ENCODE assay signal across 9 mouse cellular contexts in the genomic region with DNA sequence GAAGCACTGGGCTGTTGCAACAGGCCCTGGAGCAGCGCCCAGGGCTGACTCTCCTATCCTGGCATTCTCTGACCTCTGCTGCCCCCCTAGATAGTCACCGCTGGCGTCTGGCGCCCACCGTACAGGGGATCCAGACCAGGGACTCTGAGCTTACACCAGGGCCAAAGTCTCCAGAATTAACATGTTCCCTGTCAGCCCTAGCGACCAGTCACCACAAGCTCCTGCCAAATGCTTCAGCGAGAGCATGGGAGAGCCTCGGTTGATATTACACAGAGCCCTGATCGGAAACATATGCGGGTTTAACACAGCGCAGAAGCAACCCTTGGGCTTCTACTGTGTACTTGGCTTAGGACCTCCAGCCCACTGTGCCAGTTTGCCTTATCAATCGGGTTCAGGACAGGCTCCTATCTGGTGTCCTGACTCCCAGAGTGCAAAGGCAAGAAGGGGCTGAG.
DNase-seq lines count a peak whose midpoint lies in the region; ATAC-seq and TF ChIP-seq lines count a peak whose summit lies in the region.
"Had no signal": no experiment of that assay in that cellular context is flagged by ENCODE, and none has a peak within 500 bp of the region (broad histone marks: within the 10 kb centered on the region; RNA-seq: fewer than 3 reads in every experiment).

No protein-coding gene starts in this region.

- peak; percentile 69; the same call in 1 of the 2 replicates for ATAC-seq in heart, postnatal 0 days (ENCODE audit: insufficient read depth, low read depth)
- ATAC-seq in liver, postnatal 0 days = peak; percentile 64

- WGBS in embryonic facial prominence, embryonic 10.5 days = 70% methylated on average over 12 of the region's 12 CpGs
- WGBS in heart, postnatal 0 days = 23% methylated on average over 12 of the region's 12 CpGs
- WGBS in liver, postnatal 0 days (ENCODE audit: insufficient replicate concordance) = 58% methylated on average over 12 of the region's 12 CpGs

- H3K27ac ChIP-seq in embryonic facial prominence, embryonic 10.5 days (replicated peaks) = 0 out of 2 replicates have a peak overlapping the region, but pooled peaks have one; percentile 11
- H3K27ac ChIP-seq in heart, postnatal 0 days (ENCODE audit: low read depth) = peak overlapping the region; percentile 36
- H3K27ac ChIP-seq in liver, postnatal 0 days (ENCODE audit: low read depth) = no peak overlapping the region
- H3K27ac ChIP-seq: neural tube, embryonic 13.5 days had no signal

- peaks cover 16% of the 10 kb centered on the region for H3K4me1 ChIP-seq in embryonic facial prominence, embryonic 10.5 days
- H3K4me1 ChIP-seq in heart, postnatal 0 days (ENCODE audit: control insufficient read depth, insufficient read depth) = no peaks in the 10 kb centered on the region; the same call in 1 of the 2 replicates
- H3K4me1 ChIP-seq in liver, postnatal 0 days (ENCODE audit: insufficient read depth) = peaks cover 18% of the 10 kb centered on the region

- H3K9ac ChIP-seq in heart, postnatal 0 days (replicated peaks; ENCODE audit: low read depth, low read length) = no peak overlapping the region
- no peak overlapping the region for H3K9ac ChIP-seq in liver, postnatal 0 days (replicated peaks)
- H3K9ac ChIP-seq: neural tube, embryonic 13.5 days had no signal

- H3K27me3 ChIP-seq in embryonic facial prominence, embryonic 10.5 days (replicated peaks; ENCODE audit: low read depth, poor library complexity, severe bottlenecking) = no peaks in the 10 kb centered on the region
- H3K27me3 ChIP-seq in heart, postnatal 0 days (ENCODE audit: control insufficient read depth, insufficient read depth, low read length) = no peaks in the 10 kb centered on the region
- H3K27me3 ChIP-seq in liver, postnatal 0 days (ENCODE audit: insufficient read depth, low read length) = no peaks in the 10 kb centered on the region
- H3K27me3 ChIP-seq: neural tube, embryonic 13.5 days had no signal

- H3K4me2 ChIP-seq in heart, postnatal 0 days (ENCODE audit: low read depth, low read length) = no peak overlapping the region
- H3K4me2 ChIP-seq in liver, postnatal 0 days (ENCODE audit: low read depth, low read length) = no peak overlapping the region
- H3K4me2 ChIP-seq: neural tube, embryonic 13.5 days had no signal

- H3K36me3 ChIP-seq in embryonic facial prominence, embryonic 10.5 days (replicated peaks) = peaks cover 10% of the 10 kb centered on the region
- no peaks in the 10 kb centered on the region for H3K36me3 ChIP-seq in heart, postnatal 0 days (replicated peaks; ENCODE audit: control insufficient read depth, insufficient read depth, low read length)
- no peaks in the 10 kb centered on the region for H3K36me3 ChIP-seq in liver, postnatal 0 days (replicated peaks; ENCODE audit: insufficient read depth, low read length)

- TF ChIP-seq CTCF in heart, postnatal 0 days (IDR thresholded peaks at IDR 0.05; ENCODE audit: low read depth) = no peak
- no peak for TF ChIP-seq CTCF in liver, postnatal 0 days (IDR thresholded peaks at IDR 0.05; ENCODE audit: low read depth)

- no peak for TF ChIP-seq EP300 in heart, postnatal 0 days (IDR thresholded peaks at IDR 0.05; ENCODE audit: low read depth)
- peak; percentile 55 for TF ChIP-seq EP300 in liver, postnatal 0 days (IDR thresholded peaks at IDR 0.05; ENCODE audit: low read depth)

- peaks cover 6% of the 10 kb centered on the region; the same call in 1 of the 2 replicates for H3K9me3 ChIP-seq in embryonic facial prominence, embryonic 10.5 days
- no peaks in the 10 kb centered on the region for H3K9me3 ChIP-seq in heart, postnatal 0 days (replicated peaks; ENCODE audit: control insufficient read depth, low read length)
- H3K9me3 ChIP-seq in liver, postnatal 0 days (ENCODE audit: low read length) = no peaks in the 10 kb centered on the region

- DNase-seq in cerebellum, postnatal 25 days = peak; percentile 51 to 58
- DNase-seq in cerebellum, adult 11-12 months = no peak
- peak; percentile 62 for DNase-seq in embryonic facial prominence, embryonic 10.5 days (ENCODE audit: low spot score)
- peak; percentile 64 for DNase-seq in heart, postnatal 0 days (ENCODE audit: low spot score)
- DNase-seq in liver, postnatal 0 days = no peak
- no peak for DNase-seq in layer of hippocampus, adult 9-11 months
- DNase-seq in yolk sac, embryonic 10.5 days (ENCODE audit: low spot score) = no peak
- no peak for DNase-seq in layer of hippocampus, postnatal 25 days (ENCODE audit: extremely low spot score in 1 of 2, low spot score in 1 of 2)

- no peak overlapping the region for H3K4me3 ChIP-seq in embryonic facial prominence, embryonic 10.5 days
- no peak overlapping the region for H3K4me3 ChIP-seq in heart, postnatal 0 days (ENCODE audit: low read depth, low read length)
- H3K4me3 ChIP-seq in liver, postnatal 0 days (ENCODE audit: low read depth, low read length) = no peak overlapping the region
- H3K4me3 ChIP-seq: neural tube, embryonic 13.5 days had no signal

Comparison
In these comparisons a context has a peak if more than half of its experiments do, and no peak if none do; other contexts are left out.
1. DNase-seq: peak in cerebellum, postnatal 25 days (2 of 2), embryonic facial prominence, embryonic 10.5 days (single experiment) and heart, postnatal 0 days (single experiment); none in cerebellum, adult 11-12 months (single experiment), liver, postnatal 0 days (single experiment), layer of hippocampus, adult 9-11 months (single experiment), yolk sac, embryonic 10.5 days (single experiment) and layer of hippocampus, postnatal 25 days (0 of 2).